25 mouse cellular contexts compared by ENCODE assay signal in the genomic region with DNA sequence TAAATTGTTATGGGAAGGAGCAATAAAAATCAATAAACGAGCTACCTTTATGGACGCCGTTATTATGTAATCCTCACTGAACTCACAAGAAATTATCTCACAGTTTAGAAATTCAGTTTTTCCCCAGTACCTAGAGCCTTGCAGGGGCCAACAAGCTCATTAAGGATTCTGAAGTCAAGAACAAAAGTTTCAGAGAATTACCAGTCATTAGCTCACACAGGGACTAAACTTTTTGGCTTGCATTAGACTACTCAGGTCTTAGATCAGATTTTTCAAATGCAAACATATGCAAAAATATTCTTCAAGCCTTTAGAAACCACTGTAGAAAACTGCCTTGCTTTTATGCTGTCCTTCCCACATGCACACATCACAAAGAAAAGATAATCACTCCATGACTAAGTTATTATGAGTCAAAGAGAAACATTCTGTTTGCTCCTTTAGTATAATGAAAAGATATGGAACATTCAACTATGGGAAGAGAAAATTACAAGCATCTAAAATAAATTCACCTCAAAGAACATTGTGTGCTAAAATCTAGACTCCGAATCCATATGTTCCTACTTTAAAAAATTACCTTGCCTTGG.
"Had no signal": no experiment of that assay in that cellular context is flagged by ENCODE, and none has a peak within 500 bp of the region (broad histone marks: within the 10 kb centered on the region; RNA-seq: fewer than 3 reads in every experiment).

No protein-coding gene starts in this region.

- ATAC-seq: liver, embryonic 12.5 days; midbrain, embryonic 13.5 days; midbrain, embryonic 16.5 days had no signal

- H3K27me3 ChIP-seq: limb, embryonic 13.5 days; liver, embryonic 12.5 days; liver, embryonic 15.5 days; lung, embryonic 15.5 days; megakaryocyte, embryonic 14.5 days; midbrain, embryonic 13.5 days; neural tube, embryonic 13.5 days had no signal

- H3K4me2 ChIP-seq: limb, embryonic 13.5 days; liver, embryonic 12.5 days; liver, embryonic 15.5 days; lung, embryonic 15.5 days; midbrain, embryonic 13.5 days; neural tube, embryonic 13.5 days had no signal

- H3K4me1 ChIP-seq: limb, embryonic 10.5 days; limb, embryonic 13.5 days; liver, embryonic 12.5 days; liver, embryonic 15.5 days; lung, embryonic 15.5 days; megakaryocyte, embryonic 14.5 days; midbrain, embryonic 10.5 days had no signal

- H3K36me3 ChIP-seq: liver, embryonic 15.5 days; lung, embryonic 15.5 days had no signal

- H3K27ac ChIP-seq: limb, embryonic 10.5 days; limb, embryonic 13.5 days; liver, embryonic 12.5 days; liver, embryonic 15.5 days; lung, embryonic 15.5 days; midbrain, embryonic 10.5 days; midbrain, embryonic 13.5 days; neural tube, embryonic 13.5 days; stomach, postnatal 0 days had no signal

- DNase-seq: kidney, adult 9 months; kidney, postnatal 14 days; kidney, postnatal 4 days; layer of hippocampus, adult 9-11 months; layer of hippocampus, postnatal 36 days; liver; lung, adult 18-20 months; lung, postnatal 10 days; lung, postnatal 36 days; retina, postnatal 1 day; right cerebral cortex, postnatal 25 days; spleen, adult 18-20 months; thymus, postnatal 25 days had no signal

- H3K4me3 ChIP-seq: limb, embryonic 10.5 days; limb, embryonic 13.5 days; liver, embryonic 12.5 days; liver, embryonic 15.5 days; lung, embryonic 15.5 days; megakaryocyte, embryonic 14.5 days; midbrain, embryonic 10.5 days; midbrain, embryonic 13.5 days; myocyte; neural tube, embryonic 13.5 days had no signal

- H3K9ac ChIP-seq: limb, embryonic 13.5 days; liver, embryonic 12.5 days; liver, embryonic 15.5 days; lung, embryonic 15.5 days; midbrain, embryonic 13.5 days; neural tube, embryonic 13.5 days had no signal

- H3K9me3 ChIP-seq: limb, embryonic 10.5 days; limb, embryonic 13.5 days; liver, embryonic 12.5 days; liver, embryonic 15.5 days; lung, embryonic 15.5 days; midbrain, embryonic 10.5 days; midbrain, embryonic 13.5 days; neural tube, embryonic 13.5 days had no signal
